Mouse (Mus musculus): ENCODE measurements around the gene Lrrc75b. TPM values are rescaled to one million over a fixed set of nuclear protein-coding genes. Genes with fewer than 3 reads are reported as not detected.
A peak's percentile ranks its signal among the peaks of the same experiment; 100 is the strongest.
"Not testable (repeated sequence)": the region's sequence is repeated elsewhere in the genome, so short reads cannot be mapped to it uniquely, and the experiment has no call there.

The Lrrc75b gene
- polyA plus RNA-seq, 1 experiment from 2014 or later: 6.6 TPM

DNA sequence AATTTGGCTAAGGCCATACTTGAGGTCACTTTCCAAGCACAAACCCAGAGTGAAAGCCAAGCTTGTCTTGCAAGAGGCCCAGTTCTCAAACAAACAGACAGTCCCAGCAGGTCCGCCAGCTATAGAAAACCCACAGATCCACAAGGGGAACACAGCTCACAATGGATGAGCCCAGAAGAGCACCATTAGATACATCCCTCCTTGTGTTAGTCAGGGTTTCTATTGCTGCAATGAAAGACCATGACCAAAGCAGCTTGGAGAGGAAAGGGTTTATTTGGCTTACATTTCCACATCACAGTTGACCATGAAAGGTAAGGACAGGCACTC lies 26.4 kb upstream of the Lrrc75b start:
- H3K4me1 ChIP-seq (replicated peaks): peaks cover 25% of the 10 kb centered on the region
- no peaks in the 10 kb centered on the region for H3K36me3 ChIP-seq
- peak overlapping the region; percentile 62 for H3K27ac ChIP-seq
- H3K27me3 ChIP-seq (ENCODE audit: insufficient read depth, poor library complexity, severe bottlenecking): peaks cover 14% of the 10 kb centered on the region
- H3K4me3 ChIP-seq: no peak overlapping the region
- H3K9me3 ChIP-seq: no peaks in the 10 kb centered on the region
- 86% methylated on average over 1 of the region's 1 CpGs for WGBS
- no peak for DNase-seq (ENCODE audit: low spot score)

DNA sequence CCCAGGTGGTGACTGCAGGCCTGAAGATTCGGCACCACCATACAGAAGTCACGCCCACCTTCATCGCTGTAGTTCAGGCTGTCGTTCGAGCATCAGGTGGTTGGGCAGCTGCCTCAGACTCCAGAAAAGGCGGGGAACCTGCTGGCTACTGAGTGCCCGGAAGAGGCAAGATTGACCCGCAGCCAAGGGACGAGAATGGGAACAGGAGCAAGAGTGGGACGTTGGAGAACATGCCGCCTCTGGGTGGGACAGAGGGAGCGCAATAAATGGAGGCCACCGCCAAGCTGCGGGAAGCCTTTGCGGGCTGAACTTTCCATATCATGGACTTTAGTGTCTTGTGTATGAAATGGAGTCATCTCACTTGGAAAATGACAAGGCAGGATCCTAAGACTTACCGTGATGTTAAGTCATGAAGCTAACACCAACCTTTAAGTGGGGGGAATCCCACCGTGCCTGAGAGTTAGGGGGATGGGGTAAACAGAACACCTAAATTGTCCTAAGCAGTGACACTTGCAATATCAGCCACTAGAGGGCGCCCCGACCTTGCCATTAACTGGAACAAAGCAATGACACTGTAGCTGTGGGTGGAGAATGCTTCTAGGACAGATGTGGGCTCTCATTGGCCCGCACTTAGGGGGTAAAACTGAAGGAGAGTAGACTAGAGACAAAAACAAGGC lies 25.9 kb upstream of the Lrrc75b start:
- H3K4me1 ChIP-seq (replicated peaks): peaks cover 25% of the 10 kb centered on the region
- 22% methylated on average over 20 of the region's 20 CpGs for WGBS
- H3K27ac ChIP-seq: peak overlapping the region; percentile 62
- H3K9me3 ChIP-seq: no peaks in the 10 kb centered on the region
- H3K4me3 ChIP-seq: peak overlapping the region; percentile 21; the same call in 1 of the 2 replicates
- peak; percentile 89 for DNase-seq (ENCODE audit: low spot score)
- H3K36me3 ChIP-seq: no peaks in the 10 kb centered on the region
- H3K27me3 ChIP-seq (ENCODE audit: insufficient read depth, poor library complexity, severe bottlenecking): peaks cover 14% of the 10 kb centered on the region

- Histone ChIP-seq H3K27ac (no peak overlapping the region), H3K27me3 (ENCODE audit: insufficient read depth, poor library complexity, severe bottlenecking) (no peaks in the 10 kb centered on the region), H3K9me3 (no peaks in the 10 kb centered on the region), H3K4me3 (no peak overlapping the region), H3K4me1 (replicated peaks) (no peaks in the 10 kb centered on the region), H3K36me3 (no peaks in the 10 kb centered on the region)
- WGBS: 83% methylated on average over 6 of the region's 6 CpGs
- no peak for DNase-seq (ENCODE audit: low spot score)
Measured at GRCm38 (mm10) chr10:75579129-75579528, 19.0 kb upstream of the Lrrc75b start.

DNA sequence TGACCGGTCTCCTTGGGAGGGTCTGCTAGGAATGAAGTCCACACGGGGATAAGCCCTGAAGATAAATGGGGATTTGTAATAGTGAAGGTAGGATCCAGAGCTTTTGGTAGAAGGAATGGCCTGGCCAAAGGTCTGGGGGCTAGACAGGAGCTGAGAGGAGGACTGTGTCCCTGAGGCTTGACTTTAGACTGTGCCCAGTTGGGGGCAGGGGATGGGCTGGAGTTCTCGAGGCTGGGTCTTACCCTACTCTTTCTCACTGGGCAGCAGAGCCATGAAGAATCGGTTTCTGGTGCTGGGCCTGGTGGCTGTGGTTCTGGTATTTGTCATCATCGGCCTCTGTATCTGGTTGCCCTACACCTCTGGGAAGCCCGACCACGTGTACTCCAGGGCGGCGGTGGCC lies 13.8 kb upstream of the Lrrc75b start:
- H3K27ac ChIP-seq: no peak overlapping the region
- 90% methylated on average over 9 of the region's 9 CpGs for WGBS
- H3K9me3 ChIP-seq: no peaks in the 10 kb centered on the region
- no peaks in the 10 kb centered on the region for H3K36me3 ChIP-seq
- no peak overlapping the region for H3K4me3 ChIP-seq
- no peak for DNase-seq (ENCODE audit: low spot score)
- H3K4me1 ChIP-seq (replicated peaks): peaks cover 27% of the 10 kb centered on the region
- peaks cover 9% of the 10 kb centered on the region for H3K27me3 ChIP-seq (ENCODE audit: insufficient read depth, poor library complexity, severe bottlenecking)

DNA sequence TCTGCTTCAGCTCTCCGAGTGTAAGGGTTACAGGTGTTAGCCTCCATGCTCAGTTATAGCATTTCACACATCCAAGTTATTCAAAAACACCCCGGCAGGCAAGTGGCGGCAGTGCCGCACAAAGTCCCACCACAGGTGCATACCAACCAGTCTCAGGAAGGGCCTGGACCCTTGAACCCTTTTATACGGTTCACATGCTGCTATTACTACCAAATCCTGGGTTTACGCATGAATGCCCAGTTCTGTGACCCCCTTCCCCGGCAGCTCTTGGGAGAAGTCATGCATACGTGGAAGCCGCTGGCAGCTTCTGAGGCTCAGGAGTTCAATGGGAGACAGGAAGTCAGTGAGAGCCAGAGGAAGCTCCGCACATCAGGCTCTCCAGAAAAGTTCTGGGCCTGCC lies 13.1 kb upstream of the Lrrc75b start:
- Histone ChIP-seq H3K4me1 (replicated peaks) (peaks cover 34% of the 10 kb centered on the region), H3K36me3 (no peaks in the 10 kb centered on the region), H3K4me3 (no peak overlapping the region), H3K27ac (no peak overlapping the region), H3K27me3 (ENCODE audit: insufficient read depth, poor library complexity, severe bottlenecking) (peaks cover 17% of the 10 kb centered on the region), H3K9me3 (no peaks in the 10 kb centered on the region)
- DNase-seq (ENCODE audit: low spot score): no peak
- WGBS: 58% methylated on average over 10 of the region's 10 CpGs

GRCm38 (mm10) chr10:75571937-75572336 lies 11.8 kb upstream of the Lrrc75b start:
- 38% methylated on average over 9 of the region's 9 CpGs for WGBS
- Histone ChIP-seq H3K36me3 (no peaks in the 10 kb centered on the region), H3K9me3 (no peaks in the 10 kb centered on the region), H3K4me3 (no peak overlapping the region), H3K27me3 (ENCODE audit: insufficient read depth, poor library complexity, severe bottlenecking) (peaks cover 23% of the 10 kb centered on the region), H3K4me1 (replicated peaks) (peaks cover 34% of the 10 kb centered on the region), H3K27ac (peak overlapping the region; percentile 72; the same call in 1 of the 2 replicates)
- no peak for DNase-seq (ENCODE audit: low spot score)

DNA sequence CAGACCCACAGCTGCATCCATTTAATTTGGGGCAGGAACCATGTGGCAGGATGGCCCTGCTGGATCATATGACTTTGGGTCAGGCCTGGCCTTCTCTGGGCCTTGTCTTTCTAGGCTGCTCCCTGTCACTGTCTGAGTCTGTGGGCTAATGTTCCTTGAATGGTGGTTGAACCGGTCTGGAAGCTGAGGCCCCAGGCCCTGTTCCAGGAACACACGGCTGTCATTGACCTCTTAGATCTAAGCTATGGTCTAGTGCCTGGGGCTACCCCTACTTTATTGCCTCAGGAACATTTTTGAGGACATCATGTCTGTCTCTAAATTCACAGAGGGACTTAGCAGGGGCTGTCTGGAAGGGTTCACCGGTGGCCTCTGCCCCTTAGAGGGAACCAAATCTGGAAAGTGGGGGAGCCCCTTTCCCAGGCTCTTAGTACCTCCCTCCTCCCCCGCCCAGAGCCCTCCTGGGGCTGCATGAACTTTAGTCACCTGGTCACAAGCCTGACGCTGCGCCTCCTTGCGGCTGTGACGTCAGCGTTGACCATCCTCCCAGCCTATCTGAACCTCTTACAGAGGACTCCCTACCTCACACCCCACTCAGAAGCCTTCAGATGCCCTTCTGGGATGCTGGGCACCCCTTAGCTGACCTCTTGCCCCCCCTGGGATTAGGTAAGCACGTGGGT lies 11.0 kb upstream of the Lrrc75b start:
- Histone ChIP-seq H3K27me3 (ENCODE audit: insufficient read depth, poor library complexity, severe bottlenecking) (peaks cover 23% of the 10 kb centered on the region), H3K9me3 (no peaks in the 10 kb centered on the region), H3K4me3 (no peak overlapping the region), H3K36me3 (no peaks in the 10 kb centered on the region), H3K27ac (peak overlapping the region; percentile 72), H3K4me1 (replicated peaks) (peaks cover 36% of the 10 kb centered on the region)
- DNase-seq (ENCODE audit: low spot score): no peak
- 25% methylated on average over 10 of the region's 10 CpGs for WGBS

DNA sequence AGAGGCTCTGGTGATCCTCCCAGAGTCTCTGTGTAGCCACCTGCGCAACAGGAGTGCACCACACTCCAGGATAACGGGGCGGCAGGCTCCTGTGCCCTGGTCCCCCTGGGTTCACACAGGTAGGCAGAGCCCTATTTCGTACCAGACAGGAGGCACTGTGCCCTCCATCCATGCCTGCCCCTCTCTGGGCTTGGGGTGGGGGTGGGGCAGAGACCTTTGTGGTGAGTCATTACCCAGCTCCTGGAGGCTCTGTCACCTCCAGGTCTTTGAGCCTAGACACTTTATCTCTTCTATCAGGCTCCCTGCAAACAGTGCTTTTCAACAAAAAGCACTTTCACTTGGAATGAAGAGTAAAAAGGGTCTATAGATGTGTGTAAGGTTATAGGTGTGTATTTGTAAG lies 8.7 kb upstream of the Lrrc75b start:
- DNase-seq (ENCODE audit: low spot score): no peak
- 22% methylated on average over 4 of the region's 4 CpGs for WGBS
- no peak overlapping the region for H3K4me3 ChIP-seq
- peaks cover 42% of the 10 kb centered on the region for H3K4me1 ChIP-seq (replicated peaks)
- H3K27me3 ChIP-seq (ENCODE audit: insufficient read depth, poor library complexity, severe bottlenecking): peaks cover 23% of the 10 kb centered on the region
- H3K9me3 ChIP-seq: no peaks in the 10 kb centered on the region
- H3K27ac ChIP-seq: no peak overlapping the region
- H3K36me3 ChIP-seq: no peaks in the 10 kb centered on the region

GRCm38 (mm10) chr10:75568441-75568840 lies 8.3 kb upstream of the Lrrc75b start:
- no peak overlapping the region for H3K4me3 ChIP-seq
- DNase-seq (ENCODE audit: low spot score): no peak
- no peak overlapping the region for H3K27ac ChIP-seq
- H3K4me1 ChIP-seq (replicated peaks): peaks cover 39% of the 10 kb centered on the region
- no peaks in the 10 kb centered on the region for H3K9me3 ChIP-seq
- H3K27me3 ChIP-seq (ENCODE audit: insufficient read depth, poor library complexity, severe bottlenecking): peaks cover 24% of the 10 kb centered on the region
- 6% methylated on average over 11 of the region's 11 CpGs for WGBS
- no peaks in the 10 kb centered on the region for H3K36me3 ChIP-seq

DNA sequence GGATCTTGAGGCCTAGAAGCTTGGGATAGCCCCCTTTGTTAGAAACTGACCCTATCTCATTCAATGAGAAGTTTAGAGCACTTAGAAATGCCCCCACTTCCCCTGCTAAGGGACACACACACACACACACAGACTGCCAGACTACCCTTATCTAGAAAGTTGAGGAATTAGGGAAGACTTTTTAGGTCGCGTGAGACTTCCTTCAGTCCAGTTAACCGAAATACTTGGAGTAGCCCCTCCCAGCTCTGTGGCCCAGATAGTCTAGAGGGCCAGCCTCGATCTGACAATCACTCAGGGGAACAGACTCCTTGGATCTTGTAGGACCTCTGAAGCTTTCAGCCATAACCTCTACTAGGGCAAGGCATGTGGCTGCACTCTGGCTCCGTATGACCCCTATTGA lies 7.9 kb upstream of the Lrrc75b start:
- WGBS: 39% methylated on average over 5 of the region's 5 CpGs
- no peak overlapping the region for H3K4me3 ChIP-seq
- no peaks in the 10 kb centered on the region for H3K36me3 ChIP-seq
- no peaks in the 10 kb centered on the region for H3K9me3 ChIP-seq
- H3K27me3 ChIP-seq (ENCODE audit: insufficient read depth, poor library complexity, severe bottlenecking): peaks cover 28% of the 10 kb centered on the region
- no peak for DNase-seq (ENCODE audit: low spot score)
- H3K27ac ChIP-seq: no peak overlapping the region
- peaks cover 36% of the 10 kb centered on the region for H3K4me1 ChIP-seq (replicated peaks)

GRCm38 (mm10) chr10:75566765-75567164 lies 6.6 kb upstream of the Lrrc75b start:
- H3K4me1 ChIP-seq (replicated peaks): peaks cover 26% of the 10 kb centered on the region
- H3K27me3 ChIP-seq (ENCODE audit: insufficient read depth, poor library complexity, severe bottlenecking): peaks cover 41% of the 10 kb centered on the region
- H3K9me3 ChIP-seq; H3K36me3 ChIP-seq; H3K4me3 ChIP-seq; DNase-seq (ENCODE audit: low spot score); H3K27ac ChIP-seq: not testable (repeated sequence)
- WGBS: 77% methylated on average over 2 of the region's 2 CpGs

DNA sequence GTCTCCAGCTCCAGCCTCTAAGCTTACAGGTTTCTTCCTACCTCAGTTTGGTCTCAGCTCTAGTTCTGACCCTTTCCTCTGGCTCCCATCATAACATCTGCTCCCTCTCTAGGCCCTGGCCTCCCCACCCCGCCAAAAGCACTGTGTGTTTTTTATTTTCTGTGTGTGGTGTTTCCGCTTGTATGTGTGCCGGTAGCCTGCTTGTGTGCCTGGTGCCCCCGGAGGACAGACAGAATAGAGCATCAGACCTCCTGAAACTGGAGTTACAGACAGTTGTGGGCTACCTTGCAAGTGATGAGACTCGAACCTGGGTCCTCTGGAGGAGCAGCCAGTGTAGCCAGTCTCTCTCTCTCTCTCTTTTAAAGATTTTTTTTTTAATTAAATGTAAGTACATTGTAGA lies 6.2 kb upstream of the Lrrc75b start:
- WGBS: 81% methylated on average over 5 of the region's 5 CpGs
- DNase-seq (ENCODE audit: low spot score): no peak
- peaks cover 45% of the 10 kb centered on the region for H3K27me3 ChIP-seq (ENCODE audit: insufficient read depth, poor library complexity, severe bottlenecking)
- no peak overlapping the region for H3K27ac ChIP-seq
- peaks cover 21% of the 10 kb centered on the region for H3K4me1 ChIP-seq (replicated peaks)
- no peak overlapping the region for H3K4me3 ChIP-seq
- H3K9me3 ChIP-seq: no peaks in the 10 kb centered on the region
- no peaks in the 10 kb centered on the region for H3K36me3 ChIP-seq

GRCm38 (mm10) chr10:75565906-75566305 lies 5.8 kb upstream of the Lrrc75b start:
- H3K4me1 ChIP-seq (replicated peaks): peaks cover 19% of the 10 kb centered on the region
- no peaks in the 10 kb centered on the region for H3K9me3 ChIP-seq
- no peak overlapping the region for H3K4me3 ChIP-seq
- DNase-seq (ENCODE audit: low spot score): no peak
- WGBS: 78% methylated on average over 7 of the region's 7 CpGs
- no peaks in the 10 kb centered on the region for H3K36me3 ChIP-seq
- peaks cover 50% of the 10 kb centered on the region for H3K27me3 ChIP-seq (ENCODE audit: insufficient read depth, poor library complexity, severe bottlenecking)
- H3K27ac ChIP-seq: no peak overlapping the region
